Mouse (Mus musculus): ENCODE data around the gene Pabpn1. TPM values are rescaled to one million over a fixed set of nuclear protein-coding genes. Genes with fewer than 3 reads are reported as not detected.

Pabpn1 gene
- polyA plus RNA-seq (2015; fragmentation: Nextera tagmentation; extraction: Ambion mirVana), result 36.7 and 49.3 TPM in 2 replicates

GRCm38 (mm10) chr14:54892200-54892599 is at the start of gene Pabpn1:
Pabpn1 (plus strand) TSS chr14:54892500.

GRCm38 (mm10) chr14:54870861-54871260 is 21.4 kb upstream of the Pabpn1 start, which contains the start of gene Homez:
Homez (minus strand) TSS chr14:54870961.

DNA sequence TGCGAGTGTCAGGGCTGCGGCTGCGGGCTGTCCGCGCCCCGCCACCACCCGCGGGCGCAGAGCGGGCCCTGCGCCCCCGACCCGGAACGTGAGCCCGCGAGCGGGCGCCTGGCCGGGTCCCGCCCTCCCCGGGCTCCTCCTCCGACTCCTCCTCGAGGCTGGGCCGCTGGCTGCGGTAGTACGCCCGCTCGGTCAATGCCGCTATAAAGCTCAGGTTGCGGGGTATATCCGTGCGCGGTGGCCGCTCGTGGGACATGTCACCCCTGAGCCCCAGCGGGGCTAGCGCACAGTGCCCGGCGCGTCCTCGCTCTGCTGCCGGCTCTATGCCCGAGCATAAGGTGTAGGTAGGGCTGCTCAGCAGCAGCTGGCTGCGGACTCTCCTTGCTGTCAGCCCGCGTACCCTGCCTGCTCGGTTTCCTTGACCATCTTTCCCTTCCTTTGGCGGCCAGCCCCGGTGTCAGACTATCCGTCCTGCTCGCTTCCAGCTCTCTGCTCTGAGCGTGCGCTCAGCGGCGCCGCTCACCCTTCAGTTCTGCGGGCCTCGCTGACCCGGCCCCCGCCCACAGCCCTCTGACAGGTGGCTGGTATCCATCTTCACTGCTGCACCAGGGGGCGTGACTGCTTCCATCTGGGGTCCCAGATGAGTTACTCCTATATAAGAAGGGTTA is 15.1 kb upstream of the Pabpn1 start, which contains the start of gene Ppp1r3e:
Gene Ppp1r3e, minus strand, starts transcription at position 503 of the 668 bp plus-strand sequence.

DNA sequence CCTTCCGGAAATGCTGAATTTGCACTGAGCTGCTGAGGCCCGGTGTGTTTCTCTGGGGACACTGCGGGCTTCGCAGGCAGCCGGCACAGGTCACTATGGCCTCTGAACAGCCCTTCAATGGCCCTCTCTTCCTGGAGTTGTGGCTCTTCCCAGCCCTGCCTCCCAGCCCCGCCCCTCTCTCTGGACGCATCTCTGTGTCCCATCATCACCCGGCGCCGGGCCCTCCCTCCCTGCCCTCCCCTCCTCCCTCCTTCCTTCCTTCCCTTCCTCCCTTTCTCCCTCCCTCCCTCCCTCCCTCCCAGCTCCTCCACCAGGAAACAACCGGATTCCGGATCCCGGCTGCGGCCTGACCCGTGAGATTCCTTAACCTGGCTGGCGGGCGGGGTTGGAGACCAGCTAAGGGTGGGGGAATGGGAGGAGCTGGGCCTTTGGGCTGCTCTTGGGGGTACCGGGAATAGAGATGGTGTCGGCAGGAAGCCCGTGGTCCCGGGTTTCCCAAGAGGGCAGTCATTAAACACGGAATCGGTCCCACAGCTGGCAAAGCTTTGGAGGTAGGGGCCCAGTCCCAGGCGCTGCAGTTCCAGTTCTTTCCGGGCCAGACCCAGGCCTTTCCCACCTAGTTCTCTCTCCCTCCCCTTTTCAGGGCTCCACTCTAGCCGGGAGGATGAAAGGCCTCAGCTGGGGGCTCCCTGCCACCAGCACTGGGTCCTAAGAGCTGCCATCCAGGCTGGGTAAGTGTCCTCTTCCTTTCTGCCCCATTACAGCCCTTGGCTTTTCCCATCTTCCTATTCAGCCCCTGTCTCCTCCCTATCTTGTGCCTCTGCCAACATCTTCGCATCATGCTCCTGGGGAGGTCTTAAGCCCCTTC is 8.9 kb upstream of the Pabpn1 start, which contains the start of the genes Bcl2l2 and Gm20521:
Gene Bcl2l2, plus strand, starts transcription at position 224 of the 868 bp plus-strand sequence.
Gene Gm20521, plus strand, starts transcription at position 288 of the 868 bp plus-strand sequence.

GRCm38 (mm10) chr14:54912886-54913285 is 20.6 kb downstream of the Pabpn1 start, which contains the start of gene Slc22a17:
Slc22a17 (minus strand) TSS chr14:54913132.

DNA sequence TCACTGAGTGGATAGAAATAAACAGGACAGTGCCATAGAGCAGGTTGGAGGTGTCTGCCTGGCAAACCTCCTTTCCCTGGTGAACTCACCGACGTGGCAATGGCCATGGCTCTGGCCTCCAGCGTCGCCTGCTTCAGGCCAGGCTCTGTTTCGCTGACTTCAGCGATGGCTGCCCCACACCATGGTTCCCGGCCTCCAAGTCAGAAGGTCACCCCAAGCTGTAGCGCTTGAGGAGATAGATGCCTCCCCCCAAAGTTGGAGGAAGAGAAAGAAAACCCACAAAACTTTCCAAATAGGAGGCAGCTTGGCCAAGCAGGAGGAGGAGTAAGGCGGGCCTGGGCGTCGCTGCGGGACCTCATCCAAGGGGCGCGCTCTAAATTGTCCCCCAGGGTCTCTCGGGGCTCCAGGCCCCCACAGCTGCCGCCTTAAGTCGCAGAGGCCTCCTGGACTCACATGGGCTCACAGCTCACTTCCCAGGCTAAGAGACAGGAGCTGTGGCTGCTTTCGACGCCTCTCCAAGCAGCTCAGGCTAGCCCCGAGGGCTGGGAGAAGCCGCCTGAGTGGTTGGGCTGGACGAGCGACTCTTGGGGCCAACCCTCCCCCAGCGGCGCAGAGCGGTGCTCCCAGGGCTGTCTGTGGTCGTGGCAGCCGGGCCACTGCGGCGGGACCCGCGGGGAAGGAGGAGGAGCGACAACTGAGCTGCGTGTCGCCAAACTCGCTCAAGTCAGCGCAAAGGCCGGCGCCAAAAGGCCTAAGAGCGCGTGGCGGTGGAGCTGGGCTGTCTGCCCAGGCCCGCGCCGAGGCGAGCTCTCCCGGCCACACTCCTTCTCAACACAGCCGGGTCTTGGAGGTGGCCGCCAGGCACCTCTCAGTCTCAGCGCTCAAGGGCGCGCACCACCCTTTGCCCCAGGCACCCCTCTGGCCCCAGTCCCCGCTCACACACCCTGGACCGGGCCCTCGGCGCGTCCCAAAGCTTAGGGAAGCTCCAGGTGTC is 33.3 kb downstream of the Pabpn1 start, which contains the start of gene Efs:
Gene Efs, minus strand, starts transcription at position 778 of the 994 bp plus-strand sequence.

GRCm38 (mm10) chr14:54932645-54933150 is 40.4 kb downstream of the Pabpn1 start, which contains the start of gene Il25:
Il25 (plus strand) TSS chr14:54932695.

DNA sequence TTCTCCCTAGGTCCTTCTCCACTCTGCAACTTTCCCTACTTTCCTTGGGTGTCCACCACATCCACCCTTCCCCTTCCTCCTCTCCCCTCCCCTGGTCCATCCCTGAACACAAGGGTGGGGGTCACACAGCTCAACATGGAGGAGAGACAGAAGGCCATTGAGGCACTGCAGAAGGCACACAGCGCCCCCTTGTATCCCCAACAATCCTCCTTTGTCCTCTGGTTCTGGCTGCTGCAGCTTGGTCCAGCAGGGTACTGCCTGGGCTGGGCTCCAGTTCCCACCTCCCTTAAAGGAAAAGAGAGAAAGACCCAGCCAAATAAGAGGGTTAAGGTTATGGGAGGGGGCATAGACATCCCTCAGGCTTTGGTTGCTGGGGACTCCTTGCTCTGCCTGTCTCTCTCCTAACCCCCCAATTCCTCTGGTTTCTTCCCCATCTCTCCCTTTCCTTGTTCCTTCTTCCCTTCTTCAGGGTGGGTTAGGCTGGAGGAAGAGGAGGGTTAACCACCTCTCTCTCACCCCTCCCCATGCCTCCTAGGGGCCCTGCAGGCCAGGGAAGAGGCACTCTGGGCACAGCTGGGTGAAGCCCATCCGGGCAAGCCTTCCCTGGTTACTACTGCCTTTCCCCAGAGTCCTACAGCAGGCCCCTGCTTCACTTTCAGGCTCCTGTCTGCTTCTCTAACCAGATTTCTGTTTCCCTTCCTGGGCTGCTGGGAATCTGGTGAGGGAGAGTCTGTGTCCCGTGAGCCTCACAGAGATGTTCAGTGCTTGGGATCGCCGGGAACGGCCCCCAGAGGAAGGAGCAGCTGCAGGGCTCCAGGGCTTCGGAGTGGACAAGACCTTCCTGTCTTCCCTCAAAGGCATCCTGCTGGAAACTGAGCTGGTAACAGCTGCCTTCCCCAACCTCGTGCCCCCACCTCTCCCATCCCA is 43.9 kb downstream of the Pabpn1 start, which contains the start of gene Cmtm5:
Gene Cmtm5, plus strand, starts transcription at position 358 of the 927 bp plus-strand sequence.

Other genes starting within 250 kb of the Pabpn1 start
- gene 1700123O20Rik, start 206.3 kb upstream of the Pabpn1 start, polyA plus RNA-seq (2015; fragmentation: Nextera tagmentation; extraction: Ambion mirVana), result 44.2 and 47.3 TPM in 2 replicates
- gene Acin1, start 205.6 kb upstream of the Pabpn1 start, polyA plus RNA-seq (2015; fragmentation: Nextera tagmentation; extraction: Ambion mirVana), result 42.8 and 46.2 TPM in 2 replicates
- gene Gm29776, start 193.7 kb upstream of the Pabpn1 start, polyA plus RNA-seq (2015; fragmentation: Nextera tagmentation; extraction: Ambion mirVana), result 0.11 and 0.12 TPM in 2 replicates
- gene Cebpe, start 180.3 kb upstream of the Pabpn1 start, polyA plus RNA-seq (2015; fragmentation: Nextera tagmentation; extraction: Ambion mirVana), result not detected in 2 replicates
- 3.8 and 5.9 TPM in 2 replicates for gene Slc7a8, start 110.6 kb upstream of the Pabpn1 start, polyA plus RNA-seq (2015; fragmentation: Nextera tagmentation; extraction: Ambion mirVana)
- gene Rnf212b, start 78.4 kb upstream of the Pabpn1 start, polyA plus RNA-seq (2015; fragmentation: Nextera tagmentation; extraction: Ambion mirVana), result not detected in 2 replicates
- gene Homez, start 21.5 kb upstream of the Pabpn1 start, polyA plus RNA-seq (2015; fragmentation: Nextera tagmentation; extraction: Ambion mirVana), result 3.6 and 4.1 TPM in 2 replicates
- gene Ppp1r3e, start 14.9 kb upstream of the Pabpn1 start, polyA plus RNA-seq (2015; fragmentation: Nextera tagmentation; extraction: Ambion mirVana), result 0.97 and 2.3 TPM in 2 replicates
- gene Bcl2l2, start 9.1 kb upstream of the Pabpn1 start, polyA plus RNA-seq (2015; fragmentation: Nextera tagmentation; extraction: Ambion mirVana), result 2.9 and 3.6 TPM in 2 replicates
- gene Gm20521, start 9.1 kb upstream of the Pabpn1 start, polyA plus RNA-seq (2015; fragmentation: Nextera tagmentation; extraction: Ambion mirVana), result 0.12 and 0.30 TPM in 2 replicates
- 15.8 and 18.4 TPM in 2 replicates for gene Slc22a17, start 20.6 kb downstream of the Pabpn1 start, polyA plus RNA-seq (2015; fragmentation: Nextera tagmentation; extraction: Ambion mirVana)
- gene Efs, start 33.6 kb downstream of the Pabpn1 start, polyA plus RNA-seq (2015; fragmentation: Nextera tagmentation; extraction: Ambion mirVana), result 14.8 and 17.7 TPM in 2 replicates
- gene Il25, start 40.2 kb downstream of the Pabpn1 start, polyA plus RNA-seq (2015; fragmentation: Nextera tagmentation; extraction: Ambion mirVana), result 0.45 and 0.50 TPM in 2 replicates
- gene Cmtm5, start 43.8 kb downstream of the Pabpn1 start, polyA plus RNA-seq (2015; fragmentation: Nextera tagmentation; extraction: Ambion mirVana), result 8.2 and 10.1 TPM in 2 replicates
- 20.8 and 25.5 TPM in 2 replicates for gene Myh6, start 74.4 kb downstream of the Pabpn1 start, polyA plus RNA-seq (2015; fragmentation: Nextera tagmentation; extraction: Ambion mirVana)
- not detected in 2 replicates for gene Gm17428, start 84.4 kb downstream of the Pabpn1 start, polyA plus RNA-seq (2015; fragmentation: Nextera tagmentation; extraction: Ambion mirVana)
- 228 and 232 TPM in 2 replicates for gene Myh7, start 102.1 kb downstream of the Pabpn1 start, polyA plus RNA-seq (2015; fragmentation: Nextera tagmentation; extraction: Ambion mirVana)
- 42.6 and 46.5 TPM in 2 replicates for gene Ngdn, start 123.0 kb downstream of the Pabpn1 start, polyA plus RNA-seq (2015; fragmentation: Nextera tagmentation; extraction: Ambion mirVana)
- 0.94 TPM in 2 replicates for gene Zfhx2, start 199.8 kb downstream of the Pabpn1 start, polyA plus RNA-seq (2015; fragmentation: Nextera tagmentation; extraction: Ambion mirVana)
- 11.7 and 12.7 TPM in 2 replicates for gene Thtpa, start 202.3 kb downstream of the Pabpn1 start, polyA plus RNA-seq (2015; fragmentation: Nextera tagmentation; extraction: Ambion mirVana)
- 5.8 and 6.8 TPM in 2 replicates for gene Ap1g2, start 214.1 kb downstream of the Pabpn1 start, polyA plus RNA-seq (2015; fragmentation: Nextera tagmentation; extraction: Ambion mirVana)
- 0.37 and 0.58 TPM in 2 replicates for gene Jph4, start 224.4 kb downstream of the Pabpn1 start, polyA plus RNA-seq (2015; fragmentation: Nextera tagmentation; extraction: Ambion mirVana)